In genomic region chr15:10872322-10872967, GRCm38 (mm10) we compare ENCODE assay signal across 9 mouse cellular contexts.
A peak's percentile ranks its signal among the peaks of the same experiment; 100 is the strongest.
DNase-seq lines count a peak whose midpoint lies in the region; ATAC-seq and TF ChIP-seq lines count a peak whose summit lies in the region.
"Had no signal": no experiment of that assay in that cellular context is flagged by ENCODE, and none has a peak within 500 bp of the region (broad histone marks: within the 10 kb centered on the region; RNA-seq: fewer than 3 reads in every experiment).

No protein-coding gene starts in this region.

- H3K4me3 ChIP-seq in lung, embryonic 14.5 days (ENCODE audit: low read depth, low read length) = no peak overlapping the region
- no peak overlapping the region for H3K4me3 ChIP-seq in cortical plate, adult 2 months (ENCODE audit: insufficient read depth, low read length)
- H3K4me3 ChIP-seq in midbrain, embryonic 15.5 days = no peak overlapping the region
- H3K4me3 ChIP-seq: erythroblast, embryonic 14.5 days had no signal

- H3K9ac ChIP-seq in lung, embryonic 14.5 days = no peak overlapping the region
- no peak overlapping the region for H3K9ac ChIP-seq in midbrain, embryonic 15.5 days

- peak overlapping the region; percentile 29; the same call in 1 of the 2 replicates for H3K4me2 ChIP-seq in lung, embryonic 14.5 days
- no peak overlapping the region for H3K4me2 ChIP-seq in midbrain, embryonic 15.5 days

- H3K27ac ChIP-seq in lung, embryonic 14.5 days (ENCODE audit: low read depth) = no peak overlapping the region
- no peak overlapping the region for H3K27ac ChIP-seq in cortical plate, adult 2 months (ENCODE audit: insufficient read depth, low read length)
- no peak overlapping the region for H3K27ac ChIP-seq in midbrain, embryonic 15.5 days

- peak; percentile 89 for DNase-seq in lung, embryonic 14.5 days
- no peak for DNase-seq in lung, postnatal 25 days (ENCODE audit: low spot score)
- peak; percentile 34 for DNase-seq in kidney, postnatal 14 days
- DNase-seq in cerebellum, adult 8-10 months = no peak
- DNase-seq in adrenal gland, postnatal 25 days = no peak

- 10% methylated on average over 13 of the region's 13 CpGs for WGBS in lung, embryonic 14.5 days
- WGBS in midbrain, embryonic 15.5 days = 15% methylated on average over 13 of the region's 13 CpGs

- peak; percentile 80 for TF ChIP-seq CTCF in lung, embryonic 14.5 days (IDR thresholded peaks at IDR 0.05; ENCODE audit: low read depth)
- TF ChIP-seq CTCF in cortical plate, adult 2 months (IDR thresholded peaks at IDR 0.05; ENCODE audit: extremely low read depth, insufficient read depth, low read length) = peak; percentile 61

- no peaks in the 10 kb centered on the region for H3K36me3 ChIP-seq in lung, embryonic 14.5 days (ENCODE audit: insufficient read depth)
- H3K36me3 ChIP-seq in midbrain, embryonic 15.5 days (replicated peaks) = no peaks in the 10 kb centered on the region

- TF ChIP-seq POLR2A in cortical plate, adult 2 months (IDR thresholded peaks at IDR 0.05; ENCODE audit: extremely low read depth, insufficient read depth, low read length) = no peak

- H3K9me3 ChIP-seq in lung, embryonic 14.5 days (ENCODE audit: low read depth, low read length) = no peaks in the 10 kb centered on the region
- no peaks in the 10 kb centered on the region for H3K9me3 ChIP-seq in midbrain, embryonic 15.5 days

- ATAC-seq in lung, embryonic 14.5 days (ENCODE audit: insufficient read depth) = no peak
- peak; percentile 61; the same call in 1 of the 2 replicates for ATAC-seq in midbrain, embryonic 15.5 days (replicated peaks)
- ATAC-seq in inflammation-experienced regulatory T-cells, adult 6 months = no peak

- H3K4me1 ChIP-seq in lung, embryonic 14.5 days (ENCODE audit: insufficient read depth) = 0 out of 2 replicates have a peak, but pooled peaks cover 3% of the 10 kb centered on the region
- no peaks in the 10 kb centered on the region for H3K4me1 ChIP-seq in cortical plate, adult 2 months (ENCODE audit: control insufficient read depth, insufficient read depth, low read length)
- H3K4me1 ChIP-seq in midbrain, embryonic 15.5 days = no peaks in the 10 kb centered on the region

- H3K27me3 ChIP-seq in lung, embryonic 14.5 days (ENCODE audit: insufficient read depth, low read length) = no peaks in the 10 kb centered on the region
- no peaks in the 10 kb centered on the region for H3K27me3 ChIP-seq in midbrain, embryonic 15.5 days (replicated peaks)

Comparison
In these comparisons a context has a peak if more than half of its experiments do, and no peak if none do; other contexts are left out.
1. DNase-seq: peak in lung, embryonic 14.5 days (single experiment) and kidney, postnatal 14 days (single experiment); none in lung, postnatal 25 days (single experiment), cerebellum, adult 8-10 months (single experiment) and adrenal gland, postnatal 25 days (single experiment).